Mouse (Mus musculus) 3134 (cell line): ENCODE data around the gene Gdf2.

Experiments
- DNase-seq: peaks from one replicate; pipeline ENCODE4 v3.0.0-alpha.2; 2011; ENCODE audit warnings: low spot score; ENCODE audit not compliant: insufficient read length; ENCODE audit errors: extremely low read depth

Gene Gdf2

GRCm38 (mm10) chr14:33953761-33954160 lies 12.9 kb downstream of the Gdf2 start, which contains the start of gene Rbp3:
Gene Rbp3, plus strand, starts transcription at chr14:33954003.
- no peak for DNase-seq

- no peak for DNase-seq
Measured at GRCm38 (mm10) chr14:33956055-33956454, 15.2 kb downstream of the Gdf2 start.

GRCm38 (mm10) chr14:33958186-33958585 lies 17.3 kb downstream of the Gdf2 start:
- no peak for DNase-seq

GRCm38 (mm10) chr14:33958841-33959240 lies 18.0 kb downstream of the Gdf2 start:
- DNase-seq = no peak

- DNase-seq = no peak
Measured at GRCm38 (mm10) chr14:33959341-33959740, 18.5 kb downstream of the Gdf2 start.

- DNase-seq = no peak
Measured at GRCm38 (mm10) chr14:33965675-33966074, 24.8 kb downstream of the Gdf2 start.

- DNase-seq = no peak
Measured at GRCm38 (mm10) chr14:33972679-33973078, 31.8 kb downstream of the Gdf2 start.

GRCm38 (mm10) chr14:33974752-33975151 lies 33.9 kb downstream of the Gdf2 start:
- DNase-seq = no peak

GRCm38 (mm10) chr14:33977748-33978147 lies 36.9 kb downstream of the Gdf2 start:
- DNase-seq = no peak

GRCm38 (mm10) chr14:33978604-33979059 lies 37.8 kb downstream of the Gdf2 start, which contains the start of gene Zfp488:
Gene Zfp488, minus strand, starts transcription at chr14:33978764.
- DNase-seq = no peak

GRCm38 (mm10) chr14:33989201-33989600 lies 48.4 kb downstream of the Gdf2 start:
- no peak for DNase-seq

- DNase-seq = no peak
Measured at GRCm38 (mm10) chr14:33991971-33992370, 51.1 kb downstream of the Gdf2 start.

GRCm38 (mm10) chr14:33993051-33993450 lies 52.2 kb downstream of the Gdf2 start:
- no peak for DNase-seq

- no peak for DNase-seq
Measured at GRCm38 (mm10) chr14:33993521-33994289, 52.9 kb downstream of the Gdf2 start.
